Mouse (Mus musculus): Measurements from ENCODE around the gene Gm4312. TPM values are rescaled to one million over a fixed set of nuclear protein-coding genes. Genes with fewer than 3 reads are reported as not detected.

Gm4312 gene
- not detected for polyA plus RNA-seq (2017; shearing (Covaris generic))

DNA sequence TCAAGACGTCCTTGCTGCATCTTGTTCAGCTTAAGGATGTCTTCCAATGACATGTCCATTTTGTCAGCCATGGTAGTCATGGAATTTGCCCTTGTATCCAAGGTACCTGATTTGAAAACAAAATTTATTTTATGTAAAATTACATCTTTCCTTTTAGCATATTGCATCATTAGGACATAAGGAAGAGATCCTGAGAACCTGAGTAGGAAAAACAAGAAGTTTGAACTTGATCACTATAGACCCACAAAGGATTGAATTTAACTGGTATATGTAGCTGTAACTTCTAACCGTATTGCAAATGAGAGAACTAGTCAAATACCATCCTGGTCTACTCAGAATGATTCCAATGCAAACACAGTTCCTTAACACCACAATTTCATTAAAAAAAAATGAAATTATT is at the start of gene Gm4312:
Gene Gm4312 (minus strand): TSS at position 101 of the 400 bp plus-strand sequence.

DNA sequence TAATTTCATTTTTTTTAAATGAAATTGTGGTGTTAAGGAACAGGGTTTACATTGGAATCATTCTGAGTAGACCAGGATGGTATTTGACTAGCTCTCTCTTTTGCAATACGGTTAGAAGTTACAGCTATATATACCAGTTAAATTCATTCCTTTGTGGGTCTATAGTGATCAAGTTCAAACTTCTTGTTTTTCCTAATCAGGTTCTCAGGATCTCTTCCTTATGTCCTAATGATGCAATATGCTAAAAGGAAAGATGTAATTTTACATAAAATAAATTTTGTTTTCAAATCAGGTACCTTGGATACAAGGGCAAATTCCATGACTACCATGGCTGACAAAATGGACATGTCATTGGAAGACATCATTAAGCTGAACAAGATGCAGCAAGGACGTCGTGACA is 21.3 kb downstream of the Gm4312 start, which contains the start of gene Gm4307:
Gene Gm4307 (plus strand): TSS at position 301 of the 400 bp plus-strand sequence.

DNA sequence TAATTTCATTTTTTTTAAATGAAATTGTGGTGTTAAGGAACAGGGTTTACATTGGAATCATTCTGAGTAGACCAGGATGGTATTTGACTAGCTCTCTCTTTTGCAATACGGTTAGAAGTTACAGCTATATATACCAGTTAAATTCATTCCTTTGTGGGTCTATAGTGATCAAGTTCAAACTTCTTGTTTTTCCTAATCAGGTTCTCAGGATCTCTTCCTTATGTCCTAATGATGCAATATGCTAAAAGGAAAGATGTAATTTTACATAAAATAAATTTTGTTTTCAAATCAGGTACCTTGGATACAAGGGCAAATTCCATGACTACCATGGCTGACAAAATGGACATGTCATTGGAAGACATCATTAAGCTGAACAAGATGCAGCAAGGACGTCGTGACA is 31.6 kb downstream of the Gm4312 start, which contains the start of gene Gm4305:
Gene Gm4305 (plus strand): TSS at position 301 of the 400 bp plus-strand sequence.

DNA sequence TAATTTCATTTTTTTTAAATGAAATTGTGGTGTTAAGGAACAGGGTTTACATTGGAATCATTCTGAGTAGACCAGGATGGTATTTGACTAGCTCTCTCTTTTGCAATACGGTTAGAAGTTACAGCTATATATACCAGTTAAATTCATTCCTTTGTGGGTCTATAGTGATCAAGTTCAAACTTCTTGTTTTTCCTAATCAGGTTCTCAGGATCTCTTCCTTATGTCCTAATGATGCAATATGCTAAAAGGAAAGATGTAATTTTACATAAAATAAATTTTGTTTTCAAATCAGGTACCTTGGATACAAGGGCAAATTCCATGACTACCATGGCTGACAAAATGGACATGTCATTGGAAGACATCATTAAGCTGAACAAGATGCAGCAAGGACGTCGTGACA is 36.7 kb downstream of the Gm4312 start, which contains the start of gene Gm4303:
Gene Gm4303 (plus strand): TSS at position 301 of the 400 bp plus-strand sequence.

DNA sequence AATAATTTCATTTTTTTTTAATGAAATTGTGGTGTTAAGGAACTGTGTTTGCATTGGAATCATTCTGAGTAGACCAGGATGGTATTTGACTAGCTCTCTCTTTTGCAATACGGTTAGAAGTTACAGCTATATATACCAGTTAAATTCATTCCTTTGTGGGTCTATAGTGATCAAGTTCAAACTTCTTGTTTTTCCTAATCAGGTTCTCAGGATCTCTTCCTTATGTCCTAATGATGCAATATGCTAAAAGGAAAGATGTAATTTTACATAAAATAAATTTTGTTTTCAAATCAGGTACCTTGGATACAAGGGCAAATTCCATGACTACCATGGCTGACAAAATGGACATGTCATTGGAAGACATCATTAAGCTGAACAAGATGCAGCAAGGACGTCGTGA is 41.8 kb downstream of the Gm4312 start, which contains the start of gene Gm4302:
Gene Gm4302 (plus strand): TSS at position 301 of the 400 bp plus-strand sequence.

DNA sequence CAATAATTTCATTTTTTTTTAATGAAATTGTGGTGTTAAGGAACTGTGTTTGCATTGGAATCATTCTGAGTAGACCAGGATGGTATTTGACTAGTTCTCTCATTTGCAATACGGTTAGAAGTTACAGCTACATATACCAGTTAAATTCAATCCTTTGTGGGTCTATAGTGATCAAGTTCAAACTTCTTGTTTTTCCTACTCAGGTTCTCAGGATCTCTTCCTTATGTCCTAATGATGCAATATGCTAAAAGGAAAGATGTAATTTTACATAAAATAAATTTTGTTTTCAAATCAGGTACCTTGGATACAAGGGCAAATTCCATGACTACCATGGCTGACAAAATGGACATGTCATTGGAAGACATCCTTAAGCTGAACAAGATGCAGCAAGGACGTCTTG is 47.0 kb downstream of the Gm4312 start, which contains the start of gene Gm4301:
Gene Gm4301 (plus strand): TSS at position 301 of the 400 bp plus-strand sequence.

Other genes starting within 250 kb of the Gm4312 start
- gene Gm4301, start 46.9 kb downstream of the Gm4312 start, polyA plus RNA-seq (2017; shearing (Covaris generic)) = not detected
- gene Gm4302, start 41.7 kb downstream of the Gm4312 start, polyA plus RNA-seq (2017; shearing (Covaris generic)) = not detected
- not detected for gene Gm4303, start 36.6 kb downstream of the Gm4312 start, polyA plus RNA-seq (2017; shearing (Covaris generic))
- not detected for gene Gm4305, start 31.5 kb downstream of the Gm4312 start, polyA plus RNA-seq (2017; shearing (Covaris generic))
- gene Gm4307, start 21.2 kb downstream of the Gm4312 start, polyA plus RNA-seq (2017; shearing (Covaris generic)) = not detected
- gene Tmtc3, start 104.8 kb upstream of the Gm4312 start, polyA plus RNA-seq (2017; shearing (Covaris generic)) = 6.1 TPM
- 5.1 TPM for gene Cep290, start 105.0 kb upstream of the Gm4312 start, polyA plus RNA-seq (2017; shearing (Covaris generic))
- gene 4930430F08Rik, start 207.9 kb upstream of the Gm4312 start, polyA plus RNA-seq (2017; shearing (Covaris generic)) = 11.3 TPM
- not detected for gene 1700017N19Rik, start 207.9 kb upstream of the Gm4312 start, polyA plus RNA-seq (2017; shearing (Covaris generic))

Data from inflammation-experienced regulatory T-cells, adult 16 weeks (primary cell).